Mouse (Mus musculus): ENCODE results near the gene Wfikkn2. TPM values are rescaled to one million over a fixed set of nuclear protein-coding genes. Genes with fewer than 3 reads are reported as not detected.
"Not testable (repeated sequence)": the region's sequence is repeated elsewhere in the genome, so short reads cannot be mapped to it uniquely, and the experiment has no call there.

The Wfikkn2 gene
- polyA plus RNA-seq, 1 experiment from 2014 or later: 2.9 TPM

GRCm38 (mm10) chr11:94268761-94269160 lies 23.0 kb upstream of the Wfikkn2 start:
- Histone ChIP-seq H3K4me1 (replicated peaks; ENCODE audit: control insufficient read depth, insufficient read depth, low read length) (no peaks in the 10 kb centered on the region), H3K9me3 (ENCODE audit: control insufficient read depth, low read length) (no peaks in the 10 kb centered on the region), H3K27ac (ENCODE audit: low read depth, low read length) (no peak overlapping the region), H3K4me2 (ENCODE audit: low read depth, low read length, severe bottlenecking) (no peak overlapping the region), H3K4me3 (ENCODE audit: low read depth, low read length) (no peak overlapping the region), H3K36me3 (ENCODE audit: control insufficient read depth, insufficient read depth, low read length) (no peaks in the 10 kb centered on the region), H3K27me3 (ENCODE audit: control insufficient read depth, insufficient read depth, low read length) (no peaks in the 10 kb centered on the region), H3K9ac (ENCODE audit: low read length) (no peak overlapping the region)
- DNase-seq (ENCODE audit: low spot score): no peak
- ATAC-seq (replicated peaks; ENCODE audit: low FRiP score): no peak

DNA sequence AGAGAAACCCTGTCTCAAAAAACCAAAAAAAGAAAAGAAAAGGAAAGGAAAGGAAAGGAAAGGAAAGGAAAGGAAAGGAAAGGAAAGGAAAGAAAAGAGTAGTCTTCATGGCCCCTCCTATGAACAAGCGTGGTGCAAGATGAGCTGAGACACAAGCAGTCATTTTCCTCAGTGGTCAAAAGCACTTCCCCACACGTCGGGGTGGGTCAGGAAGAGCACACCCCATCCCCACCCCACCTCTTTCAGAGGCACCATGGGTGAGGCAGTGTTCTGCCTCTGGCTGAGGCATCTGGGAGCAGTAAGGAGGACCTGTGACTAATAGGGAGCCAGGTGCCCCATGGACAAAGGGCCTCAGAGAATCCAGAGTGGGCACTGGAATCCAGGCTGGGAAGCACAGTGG lies 20.4 kb upstream of the Wfikkn2 start:
- not testable (repeated sequence) for H3K9ac ChIP-seq (ENCODE audit: low read length); H3K4me1 ChIP-seq (replicated peaks; ENCODE audit: control insufficient read depth, insufficient read depth, low read length); H3K4me3 ChIP-seq (ENCODE audit: low read depth, low read length); H3K27ac ChIP-seq (ENCODE audit: low read depth, low read length); H3K9me3 ChIP-seq (ENCODE audit: control insufficient read depth, low read length); H3K27me3 ChIP-seq (ENCODE audit: control insufficient read depth, insufficient read depth, low read length); H3K4me2 ChIP-seq (ENCODE audit: low read depth, low read length, severe bottlenecking); DNase-seq (ENCODE audit: low spot score); H3K36me3 ChIP-seq (ENCODE audit: control insufficient read depth, insufficient read depth, low read length); ATAC-seq (replicated peaks; ENCODE audit: low FRiP score)
- WGBS: 83% methylated on average over 3 of the region's 3 CpGs

GRCm38 (mm10) chr11:94265134-94265785 lies 19.5 kb upstream of the Wfikkn2 start:
- H3K27me3 ChIP-seq (ENCODE audit: control insufficient read depth, insufficient read depth, low read length): no peaks in the 10 kb centered on the region
- DNase-seq (ENCODE audit: low spot score) (peak; percentile 78), ATAC-seq (replicated peaks; ENCODE audit: low FRiP score) (peak; percentile 63)
- no peaks in the 10 kb centered on the region for H3K36me3 ChIP-seq (ENCODE audit: control insufficient read depth, insufficient read depth, low read length)
- peak overlapping the region; percentile 43 for H3K9ac ChIP-seq (ENCODE audit: low read length)
- 1% methylated on average over 18 of the region's 18 CpGs for whole genome bisulfite sequencing
- peak overlapping the region; percentile 28 for H3K4me3 ChIP-seq (ENCODE audit: low read depth, low read length)
- H3K4me2 ChIP-seq (ENCODE audit: low read depth, low read length, severe bottlenecking): peak overlapping the region; percentile 61
- H3K4me1 ChIP-seq (replicated peaks; ENCODE audit: control insufficient read depth, insufficient read depth, low read length): no peaks in the 10 kb centered on the region
- H3K27ac ChIP-seq (ENCODE audit: low read depth, low read length): no peak overlapping the region
- no peaks in the 10 kb centered on the region for H3K9me3 ChIP-seq (ENCODE audit: control insufficient read depth, low read length)

- H3K27me3 ChIP-seq (ENCODE audit: control insufficient read depth, insufficient read depth, low read length): no peaks in the 10 kb centered on the region
- H3K9ac ChIP-seq (ENCODE audit: low read length): no peak overlapping the region
- no peaks in the 10 kb centered on the region for H3K4me1 ChIP-seq (replicated peaks; ENCODE audit: control insufficient read depth, insufficient read depth, low read length)
- DNase-seq (ENCODE audit: low spot score) (no peak), ATAC-seq (replicated peaks; ENCODE audit: low FRiP score) (no peak)
- no peak overlapping the region for H3K4me3 ChIP-seq (ENCODE audit: low read depth, low read length)
- 76% methylated on average over 6 of the region's 6 CpGs for WGBS
- no peaks in the 10 kb centered on the region for H3K9me3 ChIP-seq (ENCODE audit: control insufficient read depth, low read length)
- no peaks in the 10 kb centered on the region for H3K36me3 ChIP-seq (ENCODE audit: control insufficient read depth, insufficient read depth, low read length)
- H3K27ac ChIP-seq (ENCODE audit: low read depth, low read length): no peak overlapping the region
- no peak overlapping the region for H3K4me2 ChIP-seq (ENCODE audit: low read depth, low read length, severe bottlenecking)
These were observed 16.0 kb upstream of the Wfikkn2 start for GRCm38 (mm10) chr11:94261585-94262370.

GRCm38 (mm10) chr11:94259814-94260213 lies 14.0 kb upstream of the Wfikkn2 start:
- DNase-seq (ENCODE audit: low spot score) (no peak), ATAC-seq (replicated peaks; ENCODE audit: low FRiP score) (no peak)
- H3K27me3 ChIP-seq (ENCODE audit: control insufficient read depth, insufficient read depth, low read length): no peaks in the 10 kb centered on the region
- H3K27ac ChIP-seq (ENCODE audit: low read depth, low read length): no peak overlapping the region
- no peak overlapping the region for H3K4me3 ChIP-seq (ENCODE audit: low read depth, low read length)
- no peaks in the 10 kb centered on the region for H3K4me1 ChIP-seq (replicated peaks; ENCODE audit: control insufficient read depth, insufficient read depth, low read length)
- no peaks in the 10 kb centered on the region for H3K36me3 ChIP-seq (ENCODE audit: control insufficient read depth, insufficient read depth, low read length)
- WGBS: 43% methylated on average over 4 of the region's 4 CpGs
- H3K4me2 ChIP-seq (ENCODE audit: low read depth, low read length, severe bottlenecking): no peak overlapping the region
- no peaks in the 10 kb centered on the region for H3K9me3 ChIP-seq (ENCODE audit: control insufficient read depth, low read length)
- no peak overlapping the region for H3K9ac ChIP-seq (ENCODE audit: low read length)

- Histone ChIP-seq H3K4me3 (ENCODE audit: low read depth, low read length) (no peak overlapping the region), H3K9ac (ENCODE audit: low read length) (no peak overlapping the region), H3K4me2 (ENCODE audit: low read depth, low read length, severe bottlenecking) (no peak overlapping the region), H3K27me3 (ENCODE audit: control insufficient read depth, insufficient read depth, low read length) (no peaks in the 10 kb centered on the region), H3K36me3 (ENCODE audit: control insufficient read depth, insufficient read depth, low read length) (no peaks in the 10 kb centered on the region), H3K9me3 (ENCODE audit: control insufficient read depth, low read length) (no peaks in the 10 kb centered on the region), H3K27ac (ENCODE audit: low read depth, low read length) (no peak overlapping the region), H3K4me1 (replicated peaks; ENCODE audit: control insufficient read depth, insufficient read depth, low read length) (no peaks in the 10 kb centered on the region)
- 81% methylated on average over 14 of the region's 14 CpGs for WGBS
- no peak for DNase-seq (ENCODE audit: low spot score)
- ATAC-seq (replicated peaks; ENCODE audit: low FRiP score): no peak
These were observed 12.2 kb upstream of the Wfikkn2 start for GRCm38 (mm10) chr11:94257987-94258386.

DNA sequence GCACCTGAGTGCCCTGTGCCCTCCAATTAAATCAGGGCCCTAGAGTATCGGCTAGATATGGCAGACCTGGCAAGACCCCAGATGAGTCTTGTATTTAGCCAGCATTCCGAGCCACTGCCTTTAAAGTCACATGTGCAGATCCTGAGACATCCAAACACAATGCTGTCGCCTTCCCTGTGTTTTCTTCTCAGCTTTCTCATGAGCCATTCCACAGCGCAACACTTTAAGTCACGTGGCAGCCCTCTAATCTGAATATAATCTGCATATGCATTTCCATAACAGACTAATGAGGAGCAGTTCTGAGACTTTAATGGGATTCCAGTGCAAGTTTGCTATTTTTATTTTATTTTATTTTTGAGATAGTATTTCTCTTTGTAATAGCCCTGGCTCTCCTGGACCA lies 9.9 kb upstream of the Wfikkn2 start:
- H3K9ac ChIP-seq (ENCODE audit: low read length): no peak overlapping the region
- H3K9me3 ChIP-seq (ENCODE audit: control insufficient read depth, low read length): no peaks in the 10 kb centered on the region
- no peak for ATAC-seq (replicated peaks; ENCODE audit: low FRiP score)
- H3K4me1 ChIP-seq (replicated peaks; ENCODE audit: control insufficient read depth, insufficient read depth, low read length): no peaks in the 10 kb centered on the region
- H3K36me3 ChIP-seq (ENCODE audit: control insufficient read depth, insufficient read depth, low read length): no peaks in the 10 kb centered on the region
- whole genome bisulfite sequencing: 78% methylated on average over 5 of the region's 5 CpGs
- H3K27me3 ChIP-seq (ENCODE audit: control insufficient read depth, insufficient read depth, low read length): no peaks in the 10 kb centered on the region
- H3K27ac ChIP-seq (ENCODE audit: low read depth, low read length): no peak overlapping the region
- no peak overlapping the region for H3K4me2 ChIP-seq (ENCODE audit: low read depth, low read length, severe bottlenecking)
- DNase-seq (ENCODE audit: low spot score): no peak
- H3K4me3 ChIP-seq (ENCODE audit: low read depth, low read length): no peak overlapping the region

- 91% methylated on average over 10 of the region's 10 CpGs for WGBS
- H3K4me3 ChIP-seq (ENCODE audit: low read depth, low read length): no peak overlapping the region
- H3K36me3 ChIP-seq (ENCODE audit: control insufficient read depth, insufficient read depth, low read length): no peaks in the 10 kb centered on the region
- no peak overlapping the region for H3K9ac ChIP-seq (ENCODE audit: low read length)
- H3K4me2 ChIP-seq (ENCODE audit: low read depth, low read length, severe bottlenecking): no peak overlapping the region
- no peaks in the 10 kb centered on the region for H3K9me3 ChIP-seq (ENCODE audit: control insufficient read depth, low read length)
- H3K27ac ChIP-seq (ENCODE audit: low read depth, low read length): no peak overlapping the region
- no peak for ATAC-seq (replicated peaks; ENCODE audit: low FRiP score)
- H3K27me3 ChIP-seq (ENCODE audit: control insufficient read depth, insufficient read depth, low read length): no peaks in the 10 kb centered on the region
- H3K4me1 ChIP-seq (replicated peaks; ENCODE audit: control insufficient read depth, insufficient read depth, low read length): no peaks in the 10 kb centered on the region
- DNase-seq (ENCODE audit: low spot score): no peak
These were observed 7.9 kb upstream of the Wfikkn2 start for GRCm38 (mm10) chr11:94253691-94254090.

DNA sequence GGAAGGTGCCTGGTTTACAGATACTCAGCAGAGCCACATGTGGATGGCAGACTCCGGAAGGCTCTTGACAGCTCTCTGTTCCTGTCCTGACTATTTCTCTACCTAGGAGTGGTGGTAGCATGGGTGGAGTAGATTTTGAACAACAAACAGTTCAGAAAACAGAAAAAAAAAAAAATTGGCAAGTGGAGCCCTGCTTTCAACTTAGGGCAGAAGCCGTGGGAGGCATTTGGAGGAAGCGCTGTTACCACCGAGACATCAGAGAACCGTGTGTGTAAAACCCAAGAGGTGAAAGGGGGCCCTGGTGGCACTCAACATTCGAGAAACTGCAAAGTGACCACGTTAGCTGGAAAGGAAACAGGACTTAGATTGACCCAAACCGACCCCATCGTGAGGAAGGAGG lies 7.4 kb upstream of the Wfikkn2 start:
- no peak overlapping the region for H3K4me2 ChIP-seq (ENCODE audit: low read depth, low read length, severe bottlenecking)
- H3K4me3 ChIP-seq (ENCODE audit: low read depth, low read length): no peak overlapping the region
- H3K9ac ChIP-seq (ENCODE audit: low read length): no peak overlapping the region
- no peaks in the 10 kb centered on the region for H3K36me3 ChIP-seq (ENCODE audit: control insufficient read depth, insufficient read depth, low read length)
- DNase-seq (ENCODE audit: low spot score): no peak
- ATAC-seq (replicated peaks; ENCODE audit: low FRiP score): no peak
- H3K9me3 ChIP-seq (ENCODE audit: control insufficient read depth, low read length): no peaks in the 10 kb centered on the region
- no peak overlapping the region for H3K27ac ChIP-seq (ENCODE audit: low read depth, low read length)
- no peaks in the 10 kb centered on the region for H3K4me1 ChIP-seq (replicated peaks; ENCODE audit: control insufficient read depth, insufficient read depth, low read length)
- no peaks in the 10 kb centered on the region for H3K27me3 ChIP-seq (ENCODE audit: control insufficient read depth, insufficient read depth, low read length)
- WGBS: 85% methylated on average over 9 of the region's 9 CpGs

Data from forebrain, embryonic 11.5 days (tissue).